Mouse (Mus musculus) kidney, postnatal 36 days (tissue): ENCODE results near the gene Tbc1d30.

Source experiments
- DNase-seq, 2 experiments: peaks; one replicate each; pipeline ENCODE4 v3.0.0; 2021 to 2022; ENCODE audit warnings: mixed read lengths in 2 of 2

Tbc1d30 gene

GRCm38 (mm10) chr10:121218616-121219015 is 132.5 kb downstream of the Tbc1d30 start:
- no peak for DNase-seq

- no peak for DNase-seq
These were observed 134.3 kb downstream of the Tbc1d30 start for GRCm38 (mm10) chr10:121216804-121217203.
